Mouse (Mus musculus): ENCODE data around the gene Zfp324. TPM values are rescaled to one million over a fixed set of nuclear protein-coding genes. Genes with fewer than 3 reads are reported as not detected.

The Zfp324 gene
- polyA plus RNA-seq, 1 experiment from 2014 or later, result 8.0 TPM

DNA sequence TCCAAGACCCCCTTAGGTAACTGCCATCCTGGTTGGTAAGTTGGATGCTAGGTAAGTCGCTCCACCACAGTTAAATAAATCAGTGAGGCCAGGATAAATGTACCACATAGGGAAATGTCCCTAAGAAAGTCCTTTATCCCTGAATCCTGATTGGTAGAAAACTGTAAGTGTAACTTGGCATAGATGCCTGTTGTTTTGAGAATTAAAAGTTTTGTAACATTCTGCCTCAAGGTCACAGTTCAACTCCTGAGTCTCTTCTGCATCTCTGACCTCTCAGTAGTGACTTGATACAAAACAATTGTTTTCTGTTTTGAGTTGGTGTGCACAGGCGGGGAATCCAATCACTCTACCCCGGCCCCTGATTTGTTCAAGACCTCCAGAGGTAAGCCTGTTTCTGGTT is 33.2 kb downstream of the Zfp324 start, which contains the start of gene Trim28:
TSS of gene Trim28 (plus strand) at position 264 of the 400 bp plus-strand sequence.
- WGBS, result 89% methylated on average over 3 of the region's 3 CpGs
- Histone ChIP-seq H3K27ac (ENCODE audit: low read depth, low read length) (no peak within 1 kb of the TSS), H3K9me3 (ENCODE audit: control insufficient read depth, low read length) (no peaks in the 10 kb centered on the region), H3K27me3 (ENCODE audit: control insufficient read depth, insufficient read depth, low read length) (no peaks in the 10 kb centered on the region), H3K4me2 (replicated peaks; ENCODE audit: low read depth, low read length) (no peak within 1 kb of the TSS), H3K9ac (ENCODE audit: low read depth, low read length) (no peak within 1 kb of the TSS), H3K36me3 (ENCODE audit: control insufficient read depth, insufficient read depth, low read length) (no peaks in the 10 kb centered on the region), H3K4me3 (ENCODE audit: low read depth, low read length) (no peak within 1 kb of the TSS), H3K4me1 (replicated peaks; ENCODE audit: control insufficient read depth, insufficient read depth, low read length) (no peaks in the 10 kb centered on the region)
- ATAC-seq (ENCODE audit: low FRiP score) (no peak), DNase-seq (ENCODE audit: low spot score) (no peak)

DNA sequence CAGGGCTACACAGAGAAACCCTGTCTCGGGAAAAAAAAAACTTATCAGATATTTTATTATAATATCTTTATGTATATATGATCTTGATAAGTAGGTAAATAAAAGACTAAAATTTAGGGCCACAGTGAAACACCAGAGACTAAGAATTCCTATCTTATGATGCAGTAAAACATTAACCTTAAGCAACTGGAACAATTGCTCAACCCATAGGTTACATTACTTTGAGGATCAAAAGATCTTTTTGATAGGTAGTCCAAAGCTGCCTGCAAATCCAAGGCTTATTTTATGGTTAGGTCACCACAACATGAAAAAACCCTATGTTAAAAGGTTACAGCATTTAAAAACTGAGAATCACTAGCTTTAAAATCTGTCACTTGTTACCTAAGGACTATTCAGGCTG is 35.9 kb downstream of the Zfp324 start:
- Histone ChIP-seq H3K4me2 (replicated peaks; ENCODE audit: low read depth, low read length) (no peak overlapping the region), H3K27me3 (ENCODE audit: control insufficient read depth, insufficient read depth, low read length) (no peaks in the 10 kb centered on the region), H3K36me3 (ENCODE audit: control insufficient read depth, insufficient read depth, low read length) (peaks cover 6% of the 10 kb centered on the region; the same call in 1 of the 2 replicates), H3K4me3 (ENCODE audit: low read depth, low read length) (no peak overlapping the region), H3K9ac (ENCODE audit: low read depth, low read length) (no peak overlapping the region), H3K27ac (ENCODE audit: low read depth, low read length) (no peak overlapping the region), H3K9me3 (ENCODE audit: control insufficient read depth, low read length) (no peaks in the 10 kb centered on the region), H3K4me1 (replicated peaks; ENCODE audit: control insufficient read depth, insufficient read depth, low read length) (no peaks in the 10 kb centered on the region)
- DNase-seq (ENCODE audit: low spot score) (no peak), ATAC-seq (ENCODE audit: low FRiP score) (no peak)
- whole genome bisulfite sequencing, result 70% methylated on average over 1 of the region's 1 CpGs

DNA sequence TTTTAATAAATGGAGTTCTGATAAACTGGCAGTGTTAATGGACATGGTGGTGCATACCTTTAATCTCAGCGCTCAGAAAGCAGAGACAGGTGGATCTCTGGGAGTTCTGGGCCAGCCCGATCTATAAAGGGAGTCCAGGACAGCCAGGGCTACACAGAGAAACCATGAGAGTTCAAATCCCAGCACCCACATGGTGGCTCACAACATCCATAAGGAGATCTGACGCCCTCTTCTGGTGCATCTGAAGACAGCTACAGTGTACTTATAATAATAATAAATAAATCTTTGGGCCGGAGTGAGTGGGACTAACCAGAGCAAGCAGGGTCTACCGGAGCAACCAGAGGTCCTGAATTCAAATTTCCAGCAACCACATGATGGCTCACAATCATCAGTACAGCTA is 37.7 kb downstream of the Zfp324 start:
- no peak for ATAC-seq (ENCODE audit: low FRiP score)

DNA sequence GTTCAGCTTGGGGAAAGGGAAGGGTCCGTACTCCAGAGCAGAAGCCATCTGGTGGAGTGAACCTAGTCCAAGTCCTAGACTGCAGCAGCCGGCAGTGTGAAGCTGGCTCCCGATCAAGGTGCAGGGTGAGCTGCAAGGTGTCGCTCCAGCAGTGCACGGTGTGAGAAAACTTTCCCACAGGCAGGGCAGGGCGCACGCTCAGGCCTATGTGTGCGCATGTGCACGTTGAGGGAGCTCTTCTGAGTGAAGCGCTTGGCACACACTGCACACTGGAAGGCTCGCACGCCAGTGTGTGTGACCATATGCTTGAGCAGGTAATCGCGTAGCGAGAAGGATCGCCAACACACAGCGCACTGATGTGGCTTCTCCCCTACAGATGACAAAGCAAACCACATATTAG is 40.4 kb downstream of the Zfp324 start:
- no peak overlapping the region for H3K27ac ChIP-seq (ENCODE audit: low read depth, low read length)
- peaks cover 2% of the 10 kb centered on the region; the same call in 1 of the 2 replicates for H3K4me1 ChIP-seq (replicated peaks; ENCODE audit: control insufficient read depth, insufficient read depth, low read length)
- no peak for ATAC-seq (ENCODE audit: low FRiP score)
- DNase-seq (ENCODE audit: low spot score), result no peak
- no peak overlapping the region for H3K4me2 ChIP-seq (replicated peaks; ENCODE audit: low read depth, low read length)
- no peak overlapping the region for H3K9ac ChIP-seq (ENCODE audit: low read depth, low read length)
- 88% methylated on average over 17 of the region's 17 CpGs for WGBS
- peaks cover 6% of the 10 kb centered on the region; the same call in 1 of the 2 replicates for H3K36me3 ChIP-seq (ENCODE audit: control insufficient read depth, insufficient read depth, low read length)
- peaks cover 7% of the 10 kb centered on the region for H3K27me3 ChIP-seq (ENCODE audit: control insufficient read depth, insufficient read depth, low read length)
- no peaks in the 10 kb centered on the region for H3K9me3 ChIP-seq (ENCODE audit: control insufficient read depth, low read length)
- no peak overlapping the region for H3K4me3 ChIP-seq (ENCODE audit: low read depth, low read length)

More for the DNA sequence above, 37.7 kb downstream of the Zfp324 start:
- DNase-seq (ENCODE audit: low spot score), result no peak
- 73% methylated on average over 5 of the region's 5 CpGs for WGBS
- H3K4me3 ChIP-seq (ENCODE audit: low read depth, low read length), result no peak overlapping the region
- no peaks in the 10 kb centered on the region; the same call in 1 of the 2 replicates for H3K4me1 ChIP-seq (replicated peaks; ENCODE audit: control insufficient read depth, insufficient read depth, low read length)
- no peaks in the 10 kb centered on the region for H3K9me3 ChIP-seq (ENCODE audit: control insufficient read depth, low read length)
- H3K4me2 ChIP-seq (replicated peaks; ENCODE audit: low read depth, low read length), result no peak overlapping the region
- no peak overlapping the region for H3K9ac ChIP-seq (ENCODE audit: low read depth, low read length)
- peaks cover 6% of the 10 kb centered on the region; the same call in 1 of the 2 replicates for H3K36me3 ChIP-seq (ENCODE audit: control insufficient read depth, insufficient read depth, low read length)
- H3K27ac ChIP-seq (ENCODE audit: low read depth, low read length), result no peak overlapping the region
- H3K27me3 ChIP-seq (ENCODE audit: control insufficient read depth, insufficient read depth, low read length), result peaks cover 7% of the 10 kb centered on the region

DNA sequence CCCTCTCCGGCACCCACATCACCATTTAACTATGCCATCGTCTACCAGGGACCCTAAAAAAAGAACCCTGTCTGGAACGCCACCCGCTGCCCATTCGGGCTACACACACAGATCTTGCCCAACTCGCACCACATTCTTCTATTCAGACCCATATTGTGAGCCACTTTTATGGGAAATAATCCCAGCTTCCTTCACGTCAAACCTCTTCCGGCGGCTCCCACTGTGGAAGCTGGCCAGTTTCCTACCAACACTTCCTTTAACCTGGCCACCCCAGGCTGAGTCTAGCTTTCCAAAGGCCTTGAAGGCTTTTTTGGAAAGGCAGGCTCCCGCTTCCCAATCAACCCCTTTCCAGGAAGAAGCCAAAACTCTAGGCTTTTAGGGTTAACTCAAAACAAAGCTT is 40.9 kb downstream of the Zfp324 start:
- Histone ChIP-seq H3K4me1 (replicated peaks; ENCODE audit: control insufficient read depth, insufficient read depth, low read length) (peaks cover 2% of the 10 kb centered on the region; the same call in 1 of the 2 replicates), H3K4me2 (replicated peaks; ENCODE audit: low read depth, low read length) (no peak overlapping the region), H3K27me3 (ENCODE audit: control insufficient read depth, insufficient read depth, low read length) (peaks cover 7% of the 10 kb centered on the region), H3K4me3 (ENCODE audit: low read depth, low read length) (no peak overlapping the region), H3K9ac (ENCODE audit: low read depth, low read length) (no peak overlapping the region), H3K27ac (ENCODE audit: low read depth, low read length) (no peak overlapping the region), H3K9me3 (ENCODE audit: control insufficient read depth, low read length) (no peaks in the 10 kb centered on the region), H3K36me3 (ENCODE audit: control insufficient read depth, insufficient read depth, low read length) (peaks cover 6% of the 10 kb centered on the region; the same call in 1 of the 2 replicates)
- WGBS, result 88% methylated on average over 10 of the region's 10 CpGs
- DNase-seq (ENCODE audit: low spot score), result no peak
- no peak for ATAC-seq (ENCODE audit: low FRiP score)

DNA sequence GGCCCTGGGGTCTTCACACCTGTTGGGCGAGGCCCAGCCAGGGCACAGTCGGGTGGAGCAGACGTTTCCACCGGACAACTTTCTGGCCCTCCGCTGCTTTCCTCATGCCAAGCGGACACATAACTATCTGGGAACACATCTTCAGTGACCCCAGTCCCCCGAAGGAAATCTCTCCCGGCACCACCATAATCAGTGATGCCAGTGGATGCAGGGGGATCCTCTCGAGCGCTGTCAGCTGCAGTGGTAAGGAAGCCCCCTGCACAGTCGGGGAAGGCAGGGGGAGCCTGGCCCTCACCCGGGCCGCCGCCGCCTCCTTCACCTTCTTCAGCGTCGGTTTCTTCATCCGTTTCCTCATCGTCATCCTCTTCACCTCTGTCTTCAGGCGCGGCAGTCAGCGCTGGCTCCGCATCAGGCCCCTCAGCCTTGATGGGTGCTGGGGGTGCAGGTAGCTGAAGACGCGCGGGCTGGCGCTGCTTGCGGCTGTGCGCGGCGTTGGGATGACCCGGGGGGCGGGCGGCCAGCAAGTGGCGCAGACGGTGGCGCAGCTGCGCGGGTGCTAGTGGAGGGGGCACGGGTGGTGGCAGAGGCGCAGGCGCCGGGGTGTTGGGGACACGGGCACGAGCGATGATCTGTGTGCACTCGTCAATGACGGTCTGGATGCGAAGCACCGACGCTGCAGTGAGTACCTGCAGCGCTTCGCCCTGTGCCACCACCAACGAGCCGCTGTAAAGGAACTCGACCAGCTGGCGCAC is 41.9 kb downstream of the Zfp324 start:
- H3K9me3 ChIP-seq (ENCODE audit: control insufficient read depth, low read length), result no peaks in the 10 kb centered on the region
- ATAC-seq (ENCODE audit: low FRiP score) (no peak), DNase-seq (ENCODE audit: low spot score) (peak; percentile 9)
- H3K4me1 ChIP-seq (replicated peaks; ENCODE audit: control insufficient read depth, insufficient read depth, low read length), result peaks cover 2% of the 10 kb centered on the region; the same call in 1 of the 2 replicates
- H3K4me2 ChIP-seq (replicated peaks; ENCODE audit: low read depth, low read length), result peak overlapping the region; percentile 22
- 0 out of 2 replicates have a peak overlapping the region, but pooled peaks have one; percentile 7 for H3K9ac ChIP-seq (ENCODE audit: low read depth, low read length)
- H3K27ac ChIP-seq (ENCODE audit: low read depth, low read length), result no peak overlapping the region
- H3K36me3 ChIP-seq (ENCODE audit: control insufficient read depth, insufficient read depth, low read length), result peaks cover 6% of the 10 kb centered on the region; the same call in 1 of the 2 replicates
- H3K27me3 ChIP-seq (ENCODE audit: control insufficient read depth, insufficient read depth, low read length), result peaks cover 7% of the 10 kb centered on the region
- peak overlapping the region; percentile 16; the same call in 1 of the 2 replicates for H3K4me3 ChIP-seq (ENCODE audit: low read depth, low read length)
- 37% methylated on average over 57 of the region's 57 CpGs for WGBS

DNA sequence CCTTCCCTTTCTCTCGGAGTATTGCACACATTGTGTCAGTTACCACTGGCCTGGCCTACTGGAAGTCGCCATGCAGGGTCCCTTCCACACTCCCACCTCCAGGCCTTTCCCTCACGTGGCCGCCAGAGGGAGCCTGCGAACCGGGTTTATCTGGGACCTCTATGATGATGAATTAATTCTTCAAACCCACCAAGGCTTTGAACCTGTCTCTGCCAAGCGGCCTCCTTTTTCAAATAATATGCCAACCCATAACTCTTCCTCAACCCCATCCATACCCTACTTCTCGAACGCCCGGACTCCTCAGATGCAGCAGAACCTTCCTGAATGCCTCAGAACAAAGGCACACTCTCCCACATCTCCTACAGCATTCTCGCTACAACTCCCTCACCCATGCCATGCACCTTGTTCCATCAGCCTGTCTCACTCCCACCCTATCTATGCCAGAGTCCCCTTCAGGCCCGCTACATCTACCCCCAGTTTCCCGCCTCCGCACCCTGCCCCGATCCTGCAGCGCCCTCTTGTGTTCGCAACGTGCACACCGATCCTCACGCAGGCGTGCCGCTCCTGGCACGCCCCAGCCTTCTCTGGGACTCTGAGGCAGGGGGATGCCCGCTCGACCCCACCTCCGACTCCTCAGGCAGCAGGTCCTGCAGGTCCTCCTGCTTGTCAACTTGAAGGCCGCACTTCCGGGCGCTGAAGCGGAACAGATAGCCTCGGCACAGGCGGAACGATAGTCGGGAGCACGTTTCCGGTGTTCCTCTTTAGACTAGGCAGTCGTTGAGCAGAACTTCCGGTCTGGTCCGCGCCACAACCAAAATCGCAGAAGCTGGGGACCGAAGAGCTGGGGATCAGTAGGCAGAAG is 43.7 kb downstream of the Zfp324 start:
- Histone ChIP-seq H3K27ac (ENCODE audit: low read depth, low read length) (peak overlapping the region; percentile 94), H3K4me1 (replicated peaks; ENCODE audit: control insufficient read depth, insufficient read depth, low read length) (peaks cover 2% of the 10 kb centered on the region; the same call in 1 of the 2 replicates), H3K36me3 (ENCODE audit: control insufficient read depth, insufficient read depth, low read length) (peaks cover 6% of the 10 kb centered on the region; the same call in 1 of the 2 replicates), H3K4me2 (replicated peaks; ENCODE audit: low read depth, low read length) (peak overlapping the region; percentile 78), H3K27me3 (ENCODE audit: control insufficient read depth, insufficient read depth, low read length) (peaks cover 7% of the 10 kb centered on the region), H3K4me3 (ENCODE audit: low read depth, low read length) (peak overlapping the region; percentile 64), H3K9me3 (ENCODE audit: control insufficient read depth, low read length) (no peaks in the 10 kb centered on the region), H3K9ac (ENCODE audit: low read depth, low read length) (peak overlapping the region; percentile 85)
- 1% methylated on average over 42 of the region's 42 CpGs for WGBS
- peak; percentile 96 for DNase-seq (ENCODE audit: low spot score)
- ATAC-seq (ENCODE audit: low FRiP score), result peak; percentile 90

DNA sequence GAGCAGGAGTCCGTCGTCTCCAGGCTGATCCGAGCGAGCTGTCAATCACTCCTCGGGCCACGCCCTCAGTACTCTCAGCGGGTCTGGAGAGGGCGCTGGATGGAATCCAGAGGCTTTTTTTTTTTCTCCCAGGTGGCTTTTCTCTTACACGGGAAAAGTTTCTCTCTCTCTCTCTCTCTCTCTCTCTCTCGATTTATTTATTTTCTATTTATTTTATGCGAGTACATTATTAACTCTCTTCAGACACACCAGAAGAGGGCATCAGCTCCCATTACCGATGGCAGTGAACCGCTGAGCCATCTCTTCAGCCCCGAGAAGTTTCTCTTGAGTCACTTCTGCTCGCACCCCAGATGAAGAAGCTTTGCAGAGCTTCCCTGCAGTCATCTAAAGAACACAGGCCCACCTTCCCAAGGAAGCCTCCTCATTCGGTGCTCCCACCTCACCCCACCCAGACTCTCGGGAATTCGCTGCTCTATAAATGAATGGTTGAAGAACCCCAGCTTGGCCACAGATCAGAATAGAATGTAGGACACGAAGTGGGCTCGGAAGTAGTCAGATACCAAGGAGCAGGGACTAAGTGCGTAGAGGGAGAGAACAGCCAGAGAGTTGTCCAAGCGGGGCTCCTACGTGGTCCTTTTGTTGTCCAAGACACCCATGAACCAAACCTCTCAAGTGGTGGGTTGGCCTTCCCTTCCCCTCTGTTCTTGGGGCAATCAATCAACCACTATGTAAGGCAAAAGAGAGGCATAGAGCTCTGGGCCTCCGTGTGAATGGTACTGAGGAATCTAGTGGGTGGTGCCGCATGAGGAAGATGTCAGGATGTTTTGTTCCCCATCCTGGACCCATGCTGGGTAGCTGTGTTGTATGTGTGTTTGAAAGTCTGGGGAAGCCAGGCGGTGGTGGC is 44.6 kb downstream of the Zfp324 start, which contains the start of gene Zbtb45:
TSS of gene Zbtb45 (minus strand) at position 30 of the 904 bp plus-strand sequence.
- Histone ChIP-seq H3K4me1 (replicated peaks; ENCODE audit: control insufficient read depth, insufficient read depth, low read length) (peaks cover 2% of the 10 kb centered on the region; the same call in 1 of the 2 replicates), H3K9me3 (ENCODE audit: control insufficient read depth, low read length) (no peaks in the 10 kb centered on the region), H3K4me3 (ENCODE audit: low read depth, low read length) (peak within 1 kb of the TSS; percentile 64), H3K27ac (ENCODE audit: low read depth, low read length) (peak within 1 kb of the TSS; percentile 94), H3K9ac (ENCODE audit: low read depth, low read length) (peak within 1 kb of the TSS; percentile 85), H3K36me3 (ENCODE audit: control insufficient read depth, insufficient read depth, low read length) (peaks cover 6% of the 10 kb centered on the region; the same call in 1 of the 2 replicates), H3K27me3 (ENCODE audit: control insufficient read depth, insufficient read depth, low read length) (peaks cover 7% of the 10 kb centered on the region), H3K4me2 (replicated peaks; ENCODE audit: low read depth, low read length) (peak within 1 kb of the TSS; percentile 78)
- peak; percentile 46 for DNase-seq (ENCODE audit: low spot score)
- 10% methylated on average over 26 of the region's 26 CpGs for whole genome bisulfite sequencing
- ATAC-seq (ENCODE audit: low FRiP score), result 0 out of 2 replicates have a peak, but pooled peaks have one; percentile 2
